Mouse (Mus musculus) olfactory bulb, adult 2 months (tissue): ENCODE data around the gene Zfp2.

Experiments
- CTCF ChIP-seq: fragments of 200-500 bp; IDR thresholded peaks from 2 replicates; pipeline ENCODE4 v1.5.1; 2012; ENCODE audit warnings: low read depth, mild to moderate bottlenecking, low read length, moderate library complexity; ENCODE audit not compliant: insufficient read depth
- POLR2A ChIP-seq: fragments of 200-500 bp; IDR thresholded peaks from 2 replicates; pipeline ENCODE4 v1.6.1; 2012; ENCODE audit warnings: mild to moderate bottlenecking, low read depth, low read length, moderate library complexity; ENCODE audit not compliant: insufficient read depth

- no peak for TF ChIP-seq POLR2A
- no peak for TF ChIP-seq CTCF
These were observed 1.5 kb downstream of the Zfp2 start for GRCm38 (mm10) chr11:50914461-50914860.
